Mouse (Mus musculus) C2C12 (cell line): ENCODE data around the gene Greb1.

Source experiments
- CTCF ChIP-seq: IDR thresholded peaks from one replicate; pipeline ENCODE4 v1.5.1; 2011; ENCODE audit not compliant: control insufficient read depth, insufficient read depth, insufficient read length
- USF1 ChIP-seq: IDR thresholded peaks from one replicate; pipeline ENCODE4 v1.6.1; 2011; ENCODE audit warnings: low read depth, mild to moderate bottlenecking, control low read depth, moderate library complexity

DNA sequence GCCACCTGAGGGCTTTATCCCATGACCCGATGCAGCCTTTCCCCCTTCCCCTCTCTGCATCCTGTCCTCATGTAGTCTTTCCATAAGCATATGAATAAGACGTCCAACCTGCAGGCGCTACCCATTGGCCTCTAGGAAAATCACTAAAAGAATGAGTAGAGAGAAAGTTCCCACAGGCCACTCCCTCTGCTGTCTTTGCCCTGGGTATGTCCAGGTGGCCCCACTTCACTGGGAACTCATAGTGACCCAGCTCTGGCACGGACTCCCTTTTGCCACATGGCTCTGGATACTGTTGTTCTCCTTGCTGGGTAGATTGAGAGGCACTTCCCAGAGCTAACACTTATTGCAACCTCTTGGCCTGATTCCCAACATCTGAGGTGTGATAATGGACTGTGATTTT is 145.1 kb downstream of the Greb1 start:
- TF ChIP-seq USF1 (no peak), CTCF (no peak)
